Mouse (Mus musculus): ENCODE measurements around the gene Cd200r3.

DNA sequence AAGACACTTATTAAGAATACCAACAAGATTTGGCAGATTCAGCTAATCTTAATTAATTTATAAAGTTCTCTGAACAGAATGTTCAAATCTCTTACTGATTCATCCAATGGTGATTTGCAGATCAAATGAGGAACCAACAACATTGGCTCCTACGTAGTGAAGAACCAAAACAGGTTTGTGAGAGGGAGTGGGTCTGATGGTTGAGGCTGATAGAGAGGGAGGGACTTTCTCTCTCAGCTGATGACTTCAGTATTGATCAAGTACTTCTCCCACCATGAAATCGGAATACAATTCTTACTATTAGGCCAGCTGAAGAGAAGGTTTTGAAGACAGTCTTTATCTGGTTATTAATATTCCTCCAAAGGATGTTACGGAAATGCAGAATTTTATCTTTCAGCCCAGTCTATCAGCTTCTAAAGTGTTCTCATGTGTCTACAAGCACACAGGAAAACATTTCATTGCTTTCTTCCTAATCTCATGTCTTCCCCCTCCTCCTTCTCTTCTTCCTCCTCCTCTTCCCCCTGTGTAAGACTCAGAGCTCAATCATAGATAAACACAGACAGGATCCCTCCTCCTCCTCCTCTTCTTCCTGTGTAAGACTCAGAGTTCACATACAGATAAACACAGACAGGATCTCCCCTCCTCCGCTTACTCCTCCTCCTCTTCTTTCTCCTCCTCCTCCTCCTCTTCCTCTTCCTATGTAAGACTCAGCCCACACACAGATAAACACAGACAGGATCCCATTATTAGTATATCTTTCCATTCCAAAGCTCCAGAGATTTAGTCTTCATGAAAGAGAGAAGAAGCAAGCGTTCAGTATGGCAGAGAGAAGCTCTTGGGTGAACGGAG lies 21.3 kb downstream of the Cd200r3 start:
- TF ChIP-seq CTCF (IDR thresholded peaks at IDR 0.05; ENCODE audit: insufficient read depth, low read length) (no peak), POLR2A (IDR thresholded peaks at IDR 0.05; ENCODE audit: borderline replicate concordance, extremely low read depth, low read depth, low read length) (no peak)

All from lung, adult 2 months (tissue).